Mouse (Mus musculus) neural tube, embryonic 14.5 days (tissue): ENCODE measurements around the gene Tmub2. TPM values are rescaled to one million over a fixed set of nuclear protein-coding genes. Genes with fewer than 3 reads are reported as not detected.
A peak's percentile ranks its signal among the peaks of the same experiment; 100 is the strongest.

Source experiments
- ATAC-seq: fragments of 200-750 bp; cut with Nextera tagmentation; 2 replicates; pipeline ENCODE4 v1.8.0; 2017; ENCODE audit warnings: low read depth, mild to moderate bottlenecking, moderate TSS enrichment, moderate library complexity
- H3K27ac ChIP-seq: fragments of 300-500 bp; sonication (generic); 2 replicates; pipeline ENCODE4 v1.5.1; 2014; ENCODE audit warnings: low read depth, mild to moderate bottlenecking, control low read depth, low read length, moderate library complexity, mixed read lengths
- H3K27me3 ChIP-seq: fragments of 300-500 bp; sonication (generic); 2 replicates; pipeline ENCODE4 v1.6.1; 2014; ENCODE audit warnings: low read length; ENCODE audit not compliant: control insufficient read depth, insufficient read depth
- H3K36me3 ChIP-seq: fragments of 300-500 bp; sonication (generic); 2 replicates; pipeline ENCODE4 v1.6.1; 2014; ENCODE audit warnings: low read length, mixed read lengths; ENCODE audit not compliant: control insufficient read depth, insufficient read depth
- H3K4me1 ChIP-seq: fragments of 300-500 bp; sonication (generic); 2 replicates; pipeline ENCODE4 v1.6.1; 2014; ENCODE audit warnings: low read length; ENCODE audit not compliant: control insufficient read depth, insufficient read depth
- H3K4me2 ChIP-seq: fragments of 300-500 bp; sonication (generic); 2 replicates; pipeline ENCODE4 v1.6.1; 2014; ENCODE audit warnings: mild to moderate bottlenecking, low read depth, low read length, control low read depth
- H3K4me3 ChIP-seq: fragments of 300-500 bp; sonication (generic); 2 replicates; pipeline ENCODE4 v1.5.1; 2014; ENCODE audit warnings: low read depth, low read length, control low read depth, mixed read lengths
- H3K9ac ChIP-seq: fragments of 300-500 bp; sonication (generic); replicated peaks from 2 replicates; pipeline ENCODE4 v1.6.1; 2014; ENCODE audit warnings: low read depth, mild to moderate bottlenecking, control low read depth, low read length, mixed read lengths
- H3K9me3 ChIP-seq: fragments of 300-500 bp; sonication (generic); 2 replicates; pipeline ENCODE4 v1.6.1; 2016; ENCODE audit warnings: low read length; ENCODE audit not compliant: control insufficient read depth
- WGBS: fragments of 180-500 bp; shearing (Covaris S2); extraction: QIAGEN DNeasy Blood & Tissue Kit; methylation state at CpG from one replicate; pipeline ENCODE4 v1.1.7; 2014; 5-methylcytosine and 5-hydroxymethylcytosine counted together
- polyA plus RNA-seq: library from polyadenylated mRNA; unstranded; fragments of >200 nt; fragmentation: Nextera tagmentation; extraction: Ambion mirVana; gene quantifications from 2 replicates; pipeline ENCODE4 v1.2.1, GENCODE M21; 2014

The Tmub2 gene
- polyA plus RNA-seq, 1 experiment from 2014 or later, result 88.6 TPM

- no peak overlapping the region for H3K27ac ChIP-seq
- no peak overlapping the region for H3K4me3 ChIP-seq
- peaks cover 4% of the 10 kb centered on the region; the same call in 1 of the 2 replicates for H3K4me1 ChIP-seq
- no peak for ATAC-seq
- peaks cover 64% of the 10 kb centered on the region for H3K36me3 ChIP-seq
- no peak overlapping the region for H3K4me2 ChIP-seq
- no peaks in the 10 kb centered on the region for H3K27me3 ChIP-seq
- H3K9me3 ChIP-seq, result no peaks in the 10 kb centered on the region
- WGBS, result 89% methylated on average over 22 of the region's 22 CpGs
- no peak overlapping the region for H3K9ac ChIP-seq
Observed at GRCm38 (mm10) chr11:102309821-102310617, 25.3 kb downstream of the Tmub2 start.

GRCm38 (mm10) chr11:102310768-102311695 is 26.3 kb downstream of the Tmub2 start:
- H3K4me2 ChIP-seq, result no peak overlapping the region
- no peaks in the 10 kb centered on the region for H3K27me3 ChIP-seq
- H3K9me3 ChIP-seq, result no peaks in the 10 kb centered on the region
- H3K4me1 ChIP-seq, result peaks cover 8% of the 10 kb centered on the region; the same call in 1 of the 2 replicates
- peaks cover 63% of the 10 kb centered on the region for H3K36me3 ChIP-seq
- ATAC-seq, result no peak
- no peak overlapping the region for H3K27ac ChIP-seq
- H3K4me3 ChIP-seq, result no peak overlapping the region
- WGBS, result 53% methylated on average over 32 of the region's 38 CpGs
- H3K9ac ChIP-seq, result no peak overlapping the region

- Histone ChIP-seq H3K4me2 (no peak overlapping the region), H3K27me3 (no peaks in the 10 kb centered on the region), H3K27ac (no peak overlapping the region), H3K9me3 (no peaks in the 10 kb centered on the region), H3K4me1 (peaks cover 11% of the 10 kb centered on the region; the same call in 1 of the 2 replicates), H3K9ac (no peak overlapping the region), H3K4me3 (no peak overlapping the region), H3K36me3 (peaks cover 53% of the 10 kb centered on the region)
- ATAC-seq, result no peak
- WGBS, result 79% methylated on average over 4 of the region's 4 CpGs
Observed at GRCm38 (mm10) chr11:102311966-102312365, 27.2 kb downstream of the Tmub2 start.

GRCm38 (mm10) chr11:102312586-102312985 is 27.9 kb downstream of the Tmub2 start:
- ATAC-seq, result no peak
- Histone ChIP-seq H3K4me2 (no peak overlapping the region), H3K9ac (no peak overlapping the region), H3K27ac (no peak overlapping the region), H3K4me3 (no peak overlapping the region), H3K9me3 (no peaks in the 10 kb centered on the region), H3K27me3 (no peaks in the 10 kb centered on the region), H3K36me3 (peaks cover 49% of the 10 kb centered on the region), H3K4me1 (peaks cover 11% of the 10 kb centered on the region; the same call in 1 of the 2 replicates)
- WGBS, result 93% methylated on average over 6 of the region's 6 CpGs

GRCm38 (mm10) chr11:102314321-102314720 is 29.6 kb downstream of the Tmub2 start:
- H3K4me1 ChIP-seq, result peaks cover 8% of the 10 kb centered on the region; the same call in 1 of the 2 replicates
- peaks cover 3% of the 10 kb centered on the region; the same call in 1 of the 2 replicates for H3K27me3 ChIP-seq
- H3K27ac ChIP-seq, result no peak overlapping the region
- H3K36me3 ChIP-seq, result peaks cover 44% of the 10 kb centered on the region
- no peak overlapping the region for H3K4me3 ChIP-seq
- no peak overlapping the region for H3K9ac ChIP-seq
- no peak for ATAC-seq
- 90% methylated on average over 12 of the region's 12 CpGs for WGBS
- no peaks in the 10 kb centered on the region for H3K9me3 ChIP-seq
- H3K4me2 ChIP-seq, result no peak overlapping the region

- peaks cover 36% of the 10 kb centered on the region; the same call in 1 of the 2 replicates for H3K36me3 ChIP-seq
- peak overlapping the region; percentile 99 for H3K9ac ChIP-seq
- peak overlapping the region; percentile 99 for H3K4me3 ChIP-seq
- no peak for ATAC-seq
- peaks cover 11% of the 10 kb centered on the region; the same call in 1 of the 2 replicates for H3K4me1 ChIP-seq
- peak overlapping the region; percentile 97 for H3K4me2 ChIP-seq
- 14% methylated on average over 14 of the region's 14 CpGs for WGBS
- H3K27ac ChIP-seq, result peak overlapping the region; percentile 93
- H3K9me3 ChIP-seq, result no peaks in the 10 kb centered on the region
- H3K27me3 ChIP-seq, result peaks cover 3% of the 10 kb centered on the region; the same call in 1 of the 2 replicates
Observed at GRCm38 (mm10) chr11:102315690-102316571, 31.2 kb downstream of the Tmub2 start.

- Histone ChIP-seq H3K27ac (peak overlapping the region; percentile 93), H3K4me1 (peaks cover 15% of the 10 kb centered on the region; the same call in 1 of the 2 replicates), H3K36me3 (peaks cover 30% of the 10 kb centered on the region; the same call in 1 of the 2 replicates), H3K4me3 (peak overlapping the region; percentile 99), H3K27me3 (peaks cover 3% of the 10 kb centered on the region; the same call in 1 of the 2 replicates), H3K4me2 (peak overlapping the region; percentile 97), H3K9me3 (no peaks in the 10 kb centered on the region), H3K9ac (peak overlapping the region; percentile 99)
- 1% methylated on average over 35 of the region's 80 CpGs for WGBS
- ATAC-seq, result peak; percentile 25
Observed at GRCm38 (mm10) chr11:102316572-102317297, 32.0 kb downstream of the Tmub2 start.
